In genomic region chr16:44538401-44539395, GRCm38 (mm10) we compare ENCODE assay signal across 10 mouse cellular contexts. TPM values are rescaled to one million over a fixed set of nuclear protein-coding genes. Genes with fewer than 3 reads are reported as not detected.
DNase-seq lines count a peak whose midpoint lies in the region; ATAC-seq and TF ChIP-seq lines count a peak whose summit lies in the region.
"Had no signal": no experiment of that assay in that cellular context is flagged by ENCODE, and none has a peak within 500 bp of the region (broad histone marks: within the 10 kb centered on the region; RNA-seq: fewer than 3 reads in every experiment).

No protein-coding gene starts in this region.

- H3K4me3 ChIP-seq in forebrain, embryonic 12.5 days (replicated peaks) = no peak overlapping the region
- no peak overlapping the region for H3K4me3 ChIP-seq in limb, embryonic 14.5 days (replicated peaks; ENCODE audit: low read length)

- H3K36me3 ChIP-seq in forebrain, embryonic 12.5 days (replicated peaks) = no peaks in the 10 kb centered on the region
- H3K36me3 ChIP-seq in limb, embryonic 14.5 days (ENCODE audit: control insufficient read depth, insufficient read depth, low read length) = peaks cover 7% of the 10 kb centered on the region; the same call in 1 of the 2 replicates

- 53% methylated on average over 16 of the region's 16 CpGs for WGBS in forebrain, embryonic 12.5 days
- 49% methylated on average over 16 of the region's 16 CpGs for WGBS in limb, embryonic 14.5 days

- TF ChIP-seq POLR2A in limb, embryonic 14.5 days (IDR thresholded peaks at IDR 0.05; ENCODE audit: borderline replicate concordance, extremely low read depth, insufficient read depth, insufficient read length) = no peak

- H3K4me2 ChIP-seq in forebrain, embryonic 12.5 days = peak overlapping the region; percentile 25; the same call in 1 of the 2 replicates
- 0 out of 2 replicates have a peak overlapping the region, but pooled peaks have one; percentile 11 for H3K4me2 ChIP-seq in limb, embryonic 14.5 days (replicated peaks; ENCODE audit: low read depth, low read length, severe bottlenecking)
- H3K4me2 ChIP-seq: liver, embryonic 11.5 days had no signal

- peak; percentile 25 to 36 for DNase-seq in cerebellum, postnatal 14 days
- DNase-seq in cerebellum, postnatal 4 days (ENCODE audit: low spot score in 2 of 2) = no peak
- peak; percentile 63 for DNase-seq in 3T3-L1 (ENCODE audit: low read depth, low spot score)
- DNase-seq in limb, embryonic 14.5 days (ENCODE audit: low spot score) = no peak
- no peak for DNase-seq in thymus, postnatal 0 days (ENCODE audit: low spot score)
- no peak for DNase-seq in adrenal gland, postnatal 36 days

- no peaks in the 10 kb centered on the region for H3K9me3 ChIP-seq in forebrain, embryonic 12.5 days
- no peaks in the 10 kb centered on the region for H3K9me3 ChIP-seq in limb, embryonic 14.5 days (ENCODE audit: control insufficient read depth, low read length)

- peaks cover 91% of the 10 kb centered on the region for H3K4me1 ChIP-seq in forebrain, embryonic 12.5 days
- H3K4me1 ChIP-seq in limb, embryonic 14.5 days (ENCODE audit: control insufficient read depth, insufficient read depth, low read length) = peaks cover 77% of the 10 kb centered on the region

- ATAC-seq in forebrain, embryonic 12.5 days (ENCODE audit: low FRiP score) = peak; percentile 73
- no peak for ATAC-seq in limb, embryonic 14.5 days (ENCODE audit: low FRiP score, low read depth)
- no peak for ATAC-seq in megakaryocyte, adult 5-6 weeks (ENCODE audit: poor library complexity, severe bottlenecking)

- no peaks in the 10 kb centered on the region for H3K27me3 ChIP-seq in forebrain, embryonic 12.5 days
- no peaks in the 10 kb centered on the region for H3K27me3 ChIP-seq in limb, embryonic 14.5 days (ENCODE audit: control insufficient read depth, insufficient read depth, low read length)
- H3K27me3 ChIP-seq: CH12.LX had no signal

- peak overlapping the region; percentile 29 for H3K9ac ChIP-seq in forebrain, embryonic 12.5 days
- H3K9ac ChIP-seq in limb, embryonic 14.5 days (ENCODE audit: low read depth, low read length, severe bottlenecking) = no peak overlapping the region

- H3K27ac ChIP-seq in forebrain, embryonic 12.5 days = peak overlapping the region; percentile 80
- 0 out of 2 replicates have a peak overlapping the region, but pooled peaks have one; percentile 13 for H3K27ac ChIP-seq in limb, embryonic 14.5 days (replicated peaks; ENCODE audit: low read depth, low read length)

RNA-seq across cellular contexts. Expression of gene Boc, which starts 20.0 kb away (rescaled TPM):
- polyA plus RNA-seq in forebrain, embryonic 12.5 days (2016; fragmentation: Nextera tagmentation; extraction: Ambion mirVana) = 28.3 and 31.0 TPM in 2 replicates
- polyA plus RNA-seq in limb, embryonic 14.5 days (2012; rRNA removed) = 91.4 and 121 TPM in 2 replicates
- polyA plus RNA-seq in limb, embryonic 14.5 days (2014; fragmentation: Nextera tagmentation; extraction: Ambion mirVana) = 59.8 and 72.3 TPM in 2 replicates
- 0.07 TPM in 1 of 2 replicates, not detected in the other for total RNA-seq in megakaryocyte, adult 5-6 weeks (2015)
- not detected in 2 replicates for total RNA-seq in megakaryocyte, adult 5-6 weeks (2017)
- polyA plus RNA-seq in thymus, postnatal 0 days (2015; fragmentation: Nextera tagmentation; extraction: Ambion mirVana) = 4.4 and 4.5 TPM in 2 replicates
- 10 to 100 TPM; 42.4 to 82.2 TPM for total RNA-seq in adrenal gland, postnatal 36 days (2021)

Comparison
In these comparisons a context has a peak if more than half of its experiments do, and no peak if none do; other contexts are left out.
1. DNase-seq: peak in cerebellum, postnatal 14 days (2 of 2) and 3T3-L1 (single experiment); none in cerebellum, postnatal 4 days (0 of 2), limb, embryonic 14.5 days (single experiment), thymus, postnatal 0 days (single experiment) and adrenal gland, postnatal 36 days (0 of 2).